Mouse (Mus musculus): ENCODE results near the gene Rab30.

- TF ChIP-seq CTCF (IDR thresholded peaks at IDR 0.05; ENCODE audit: borderline replicate concordance, insufficient read depth, low read depth, low read length) (no peak), POLR2A (IDR thresholded peaks at IDR 0.05; ENCODE audit: borderline replicate concordance, insufficient read depth, low read length) (no peak)
These were observed 31.8 kb upstream of the Rab30 start for GRCm38 (mm10) chr7:92709573-92709972.

All from cerebellum, adult 2 months (tissue).